Mouse (Mus musculus) megakaryocyte, embryonic 14.5 days (primary cell): Measurements from ENCODE around the gene Hist1h2af. TPM values are rescaled to one million over a fixed set of nuclear protein-coding genes. Genes with fewer than 3 reads are reported as not detected.
A peak's percentile ranks its signal among the peaks of the same experiment; 100 is the strongest.
"Not testable (repeated sequence)": the region's sequence is repeated elsewhere in the genome, so short reads cannot be mapped to it uniquely, and the experiment has no call there.

ENCODE experiments used
- H3K27me3 ChIP-seq: replicated peaks from 2 replicates; pipeline ENCODE3; 2012; ENCODE audit warnings: inconsistent platforms
- H3K36me3 ChIP-seq: replicated peaks from 2 replicates; pipeline ENCODE3; 2012; ENCODE audit warnings: low read length, inconsistent platforms, mixed read lengths
- H3K4me1 ChIP-seq: 2 replicates; pipeline ENCODE4 v1.6.1; 2012; ENCODE audit warnings: inconsistent platforms
- H3K4me3 ChIP-seq: replicated peaks from 2 replicates; pipeline ENCODE3; 2012; ENCODE audit warnings: moderate library complexity, mild to moderate bottlenecking, inconsistent platforms
- H3K9me3 ChIP-seq: 2 replicates; pipeline ENCODE4 v1.6.1; 2012; ENCODE audit warnings: inconsistent platforms
- FLI1 ChIP-seq: IDR thresholded peaks from 2 replicates; pipeline ENCODE4 v1.6.1; 2012; ENCODE audit warnings: low read length, inconsistent platforms, mixed read lengths
- GATA1 ChIP-seq: IDR thresholded peaks from 3 replicates; pipeline ENCODE4 v1.6.1; 2012; ENCODE audit warnings: mixed read lengths, low read length, inconsistent platforms, borderline replicate concordance
- polyA plus RNA-seq: library from polyadenylated mRNA; stranded (reverse); fragments of >175 nt; gene quantifications from 2 replicates; pipeline ENCODE4 v1.2.3, GENCODE M21; 2012; ENCODE audit warnings: low replicate concordance; ENCODE audit not compliant: insufficient read depth

The Hist1h2af gene
- polyA plus RNA-seq, 1 experiment, result 163 TPM

DNA sequence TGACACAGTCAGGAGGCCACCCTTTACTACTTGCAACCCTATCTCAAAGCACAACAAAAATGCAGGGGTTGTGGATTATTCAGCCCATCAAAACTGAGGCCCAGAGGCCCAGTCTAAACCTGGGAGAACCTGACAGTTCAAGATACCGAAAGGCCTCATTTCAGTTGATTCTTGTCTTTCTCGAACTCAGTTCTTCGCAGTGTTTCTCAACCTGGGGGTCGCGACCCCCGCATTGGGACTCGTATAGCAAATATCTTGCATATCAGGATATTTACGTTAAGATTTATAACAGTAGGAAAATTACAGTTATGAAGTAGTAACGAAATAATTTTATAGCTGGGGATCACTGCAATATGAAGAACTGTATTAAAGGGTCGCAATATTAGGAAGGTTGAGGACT lies 7.8 kb upstream of the Hist1h2af start:
- no peak for TF ChIP-seq GATA1
- no peak for TF ChIP-seq FLI1
- peaks cover 64% of the 10 kb centered on the region for H3K4me1 ChIP-seq
- H3K9me3 ChIP-seq, result no peaks in the 10 kb centered on the region
- no peaks in the 10 kb centered on the region for H3K36me3 ChIP-seq
- H3K27me3 ChIP-seq, result no peaks in the 10 kb centered on the region
- H3K4me3 ChIP-seq, result peak overlapping the region; percentile 88

- Histone ChIP-seq H3K4me1 (peaks cover 62% of the 10 kb centered on the region), H3K9me3 (no peaks in the 10 kb centered on the region), H3K36me3 (no peaks in the 10 kb centered on the region), H3K27me3 (no peaks in the 10 kb centered on the region), H3K4me3 (peak overlapping the region; percentile 88)
- TF ChIP-seq FLI1, result no peak
- no peak for TF ChIP-seq GATA1
Observed at GRCm38 (mm10) chr13:23526312-23526711, 7.4 kb upstream of the Hist1h2af start.

GRCm38 (mm10) chr13:23529005-23529404 lies 4.7 kb upstream of the Hist1h2af start:
- Histone ChIP-seq H3K4me3 (no peak overlapping the region), H3K9me3 (no peaks in the 10 kb centered on the region), H3K36me3 (no peaks in the 10 kb centered on the region), H3K27me3 (no peaks in the 10 kb centered on the region), H3K4me1 (peaks cover 57% of the 10 kb centered on the region)
- TF ChIP-seq FLI1 (no peak), GATA1 (no peak)

- no peaks in the 10 kb centered on the region for H3K36me3 ChIP-seq
- peak overlapping the region; percentile 91 for H3K4me3 ChIP-seq
- no peaks in the 10 kb centered on the region for H3K27me3 ChIP-seq
- H3K9me3 ChIP-seq, result no peaks in the 10 kb centered on the region
- TF ChIP-seq FLI1 (no peak), GATA1 (no peak)
- peaks cover 55% of the 10 kb centered on the region for H3K4me1 ChIP-seq
Observed at GRCm38 (mm10) chr13:23529480-23530165, 4.1 kb upstream of the Hist1h2af start.

DNA sequence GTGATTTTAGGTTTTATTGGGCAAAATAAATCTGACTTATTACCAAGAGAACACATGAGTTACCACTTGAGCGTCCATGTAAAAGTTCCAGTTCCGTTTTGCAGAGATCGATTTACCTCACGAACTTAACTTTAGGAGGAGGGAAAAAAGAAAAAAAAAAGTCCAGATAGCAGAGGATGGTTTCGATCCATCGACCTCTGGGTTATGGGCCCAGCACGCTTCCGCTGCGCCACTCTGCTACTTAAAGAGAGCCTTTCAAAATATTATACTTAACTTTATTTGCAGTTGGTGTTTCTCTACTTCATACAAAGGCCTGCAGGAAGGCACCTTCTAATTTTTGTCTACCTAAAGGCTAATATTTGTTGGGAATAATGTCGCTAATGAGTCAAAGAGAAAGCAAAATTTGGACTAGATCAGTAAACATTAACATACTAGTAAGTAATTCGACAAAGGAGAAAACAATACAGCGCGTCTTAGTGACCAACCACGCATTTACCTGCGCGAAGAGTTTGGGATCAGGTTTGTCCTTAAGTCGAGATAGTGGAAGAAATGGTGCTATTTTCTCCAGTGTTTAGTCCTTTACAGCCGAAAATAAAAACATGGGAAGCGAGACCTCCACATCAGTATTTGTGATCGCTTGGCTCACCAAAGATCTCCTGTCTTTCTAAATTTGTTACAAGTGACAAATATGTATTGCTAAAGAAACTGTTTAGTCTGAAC lies 3.4 kb upstream of the Hist1h2af start:
- H3K4me3 ChIP-seq, result peak overlapping the region; percentile 91
- peaks cover 56% of the 10 kb centered on the region for H3K4me1 ChIP-seq
- H3K36me3 ChIP-seq, result no peaks in the 10 kb centered on the region
- no peaks in the 10 kb centered on the region for H3K27me3 ChIP-seq
- TF ChIP-seq FLI1 (no peak), GATA1 (no peak)
- no peaks in the 10 kb centered on the region for H3K9me3 ChIP-seq

GRCm38 (mm10) chr13:23530901-23531875 lies 2.5 kb upstream of the Hist1h2af start, which contains the start of gene Hist1h4h:
Gene Hist1h4h, plus strand, starts transcription at chr13:23531050.
- Histone ChIP-seq H3K4me3 (peak within 1 kb of the TSS; percentile 91), H3K4me1 (peaks cover 50% of the 10 kb centered on the region), H3K36me3 (no peaks in the 10 kb centered on the region), H3K9me3 (no peaks in the 10 kb centered on the region), H3K27me3 (no peaks in the 10 kb centered on the region)
- TF ChIP-seq GATA1 (no peak), FLI1 (no peak)

- Histone ChIP-seq H3K27me3 (no peaks in the 10 kb centered on the region), H3K4me3 (peak overlapping the region; percentile 91), H3K36me3 (no peaks in the 10 kb centered on the region), H3K9me3 (no peaks in the 10 kb centered on the region), H3K4me1 (peaks cover 52% of the 10 kb centered on the region)
- TF ChIP-seq FLI1, result no peak
- TF ChIP-seq GATA1, result no peak
Observed at GRCm38 (mm10) chr13:23532262-23533075, 1.2 kb upstream of the Hist1h2af start.

- Histone ChIP-seq H3K36me3 (no peaks in the 10 kb centered on the region), H3K4me1 (peaks cover 61% of the 10 kb centered on the region), H3K27me3 (no peaks in the 10 kb centered on the region), H3K4me3 (peak overlapping the region; percentile 95), H3K9me3 (no peaks in the 10 kb centered on the region)
- TF ChIP-seq FLI1 (no peak), GATA1 (no peak)
Observed at GRCm38 (mm10) chr13:23534368-23535131, 844 bp downstream of the Hist1h2af start.

DNA sequence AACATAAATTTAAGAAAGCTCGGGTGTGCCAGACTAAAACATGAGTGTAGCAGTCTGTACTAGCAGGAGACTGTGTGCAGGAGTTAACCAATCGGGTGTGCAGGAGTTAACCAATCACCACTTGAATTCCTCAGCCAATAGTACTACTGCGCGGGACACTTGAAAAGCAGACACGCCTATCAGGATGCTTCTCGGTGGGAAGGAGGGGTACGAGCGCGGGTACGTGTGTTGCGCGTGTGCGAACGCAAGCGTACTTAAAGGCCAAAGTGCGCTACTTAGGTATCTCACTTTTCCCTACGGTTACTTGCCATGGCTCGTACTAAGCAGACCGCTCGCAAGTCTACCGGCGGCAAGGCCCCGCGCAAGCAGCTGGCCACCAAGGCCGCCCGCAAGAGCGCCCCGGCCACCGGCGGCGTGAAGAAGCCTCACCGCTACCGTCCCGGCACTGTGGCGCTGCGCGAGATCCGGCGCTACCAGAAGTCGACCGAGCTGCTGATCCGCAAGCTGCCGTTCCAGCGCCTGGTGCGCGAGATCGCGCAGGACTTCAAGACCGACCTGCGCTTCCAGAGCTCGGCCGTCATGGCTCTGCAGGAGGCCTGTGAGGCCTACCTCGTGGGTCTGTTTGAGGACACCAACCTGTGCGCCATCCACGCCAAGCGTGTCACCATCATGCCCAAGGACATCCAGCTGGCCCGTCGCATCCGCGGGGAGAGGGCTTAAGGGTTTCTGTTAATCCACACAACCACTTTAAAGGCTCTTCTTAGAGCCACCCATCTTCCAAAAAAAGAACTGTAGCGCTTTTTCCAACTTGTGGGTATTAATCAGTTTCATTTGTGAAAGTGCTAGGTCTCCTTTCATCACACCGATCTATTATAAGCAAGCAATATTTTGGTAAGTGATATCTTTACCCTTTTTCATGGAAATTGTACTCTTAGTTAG lies 1.7 kb downstream of the Hist1h2af start, which contains the start of gene Hist1h3g:
Hist1h3g (plus strand) TSS at position 286 of the 939 bp plus-strand sequence.
- Histone ChIP-seq H3K4me3 (peak within 1 kb of the TSS; percentile 95), H3K4me1 (peaks cover 60% of the 10 kb centered on the region)
- not testable (repeated sequence) for H3K9me3 ChIP-seq, H3K27me3 ChIP-seq, H3K36me3 ChIP-seq
